Mouse (Mus musculus): ENCODE data around the gene Cpt1b. TPM values are rescaled to one million over a fixed set of nuclear protein-coding genes. Genes with fewer than 3 reads are reported as not detected.

Cpt1b gene
- polyA plus RNA-seq, 1 experiment = not detected

- WGBS = 17% methylated on average over 46 of the region's 46 CpGs
- TF ChIP-seq CTCF (IDR thresholded peaks at IDR 0.05; ENCODE audit: insufficient read depth, low read depth, low read length) (no peak), POLR2A (IDR thresholded peaks at IDR 0.05; ENCODE audit: insufficient read depth, low read depth, low read length) (no peak)
- H3K4me3 ChIP-seq (ENCODE audit: insufficient read depth, low read depth, low read length) = peak overlapping the region; percentile 33
- H3K27ac ChIP-seq (ENCODE audit: insufficient read depth, low read depth, low read length) = no peak overlapping the region
- H3K4me1 ChIP-seq (ENCODE audit: control insufficient read depth, insufficient read depth, low read length) = peaks cover 25% of the 10 kb centered on the region
Observed at GRCm38 (mm10) chr15:89377938-89378828, 47.5 kb downstream of the Cpt1b start.

- Histone ChIP-seq H3K4me3 (ENCODE audit: insufficient read depth, low read depth, low read length) (no peak overlapping the region), H3K27ac (ENCODE audit: insufficient read depth, low read depth, low read length) (no peak overlapping the region), H3K4me1 (ENCODE audit: control insufficient read depth, insufficient read depth, low read length) (peaks cover 32% of the 10 kb centered on the region)
- WGBS = 8% methylated on average over 18 of the region's 18 CpGs
- no peak for TF ChIP-seq CTCF (IDR thresholded peaks at IDR 0.05; ENCODE audit: insufficient read depth, low read depth, low read length)
Observed at GRCm38 (mm10) chr15:89377362-89377761, 48.3 kb downstream of the Cpt1b start.

DNA sequence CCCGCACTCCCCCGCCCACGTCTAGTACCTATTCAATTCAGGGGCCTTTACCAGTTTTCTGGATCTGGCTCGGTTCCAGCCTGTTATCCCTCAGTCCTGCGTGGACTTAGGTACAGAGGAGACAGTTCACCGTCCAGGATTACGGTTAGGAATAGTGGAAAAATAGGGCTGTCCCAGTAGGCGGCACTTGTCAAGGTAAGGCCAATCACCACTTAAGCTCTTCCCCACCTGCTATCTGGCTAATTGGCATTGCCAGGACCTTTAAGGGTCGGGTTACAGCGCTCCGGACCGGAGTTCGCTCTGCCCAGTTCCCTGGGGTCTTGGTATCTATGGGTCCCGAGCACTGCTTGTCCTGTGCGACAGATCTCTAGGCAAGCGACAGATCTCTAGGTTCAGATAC, 48.7 kb downstream of the Cpt1b start, which contains the start of gene Tymp:
Tymp (minus strand) TSS at position 83 of the 400 bp plus-strand sequence.
- H3K4me3 ChIP-seq (ENCODE audit: insufficient read depth, low read depth, low read length) = no peak within 1 kb of the TSS
- 30% methylated on average over 16 of the region's 16 CpGs for WGBS

GRCm38 (mm10) chr15:89376040-89376439, 49.6 kb downstream of the Cpt1b start:
- 85% methylated on average over 7 of the region's 7 CpGs for WGBS
- Histone ChIP-seq H3K4me1 (ENCODE audit: control insufficient read depth, insufficient read depth, low read length) (peaks cover 34% of the 10 kb centered on the region), H3K27ac (ENCODE audit: insufficient read depth, low read depth, low read length) (no peak overlapping the region), H3K4me3 (ENCODE audit: insufficient read depth, low read depth, low read length) (no peak overlapping the region)
- TF ChIP-seq POLR2A (IDR thresholded peaks at IDR 0.05; ENCODE audit: insufficient read depth, low read depth, low read length) (no peak), CTCF (IDR thresholded peaks at IDR 0.05; ENCODE audit: insufficient read depth, low read depth, low read length) (no peak)

More for the DNA sequence above, 48.7 kb downstream of the Cpt1b start, which contains the start of gene Tymp:
- TF ChIP-seq POLR2A (IDR thresholded peaks at IDR 0.05; ENCODE audit: insufficient read depth, low read depth, low read length) (no peak), CTCF (IDR thresholded peaks at IDR 0.05; ENCODE audit: insufficient read depth, low read depth, low read length) (no peak)
- Histone ChIP-seq H3K4me1 (ENCODE audit: control insufficient read depth, insufficient read depth, low read length) (peaks cover 34% of the 10 kb centered on the region), H3K27ac (ENCODE audit: insufficient read depth, low read depth, low read length) (no peak within 1 kb of the TSS)

- no peak overlapping the region for H3K4me3 ChIP-seq (ENCODE audit: insufficient read depth, low read depth, low read length)
- H3K4me1 ChIP-seq (ENCODE audit: control insufficient read depth, insufficient read depth, low read length) = peaks cover 34% of the 10 kb centered on the region
- 94% methylated on average over 17 of the region's 17 CpGs for whole genome bisulfite sequencing
- no peak for TF ChIP-seq POLR2A (IDR thresholded peaks at IDR 0.05; ENCODE audit: insufficient read depth, low read depth, low read length)
- TF ChIP-seq CTCF (IDR thresholded peaks at IDR 0.05; ENCODE audit: insufficient read depth, low read depth, low read length) = no peak
- H3K27ac ChIP-seq (ENCODE audit: insufficient read depth, low read depth, low read length) = no peak overlapping the region
Observed at GRCm38 (mm10) chr15:89374801-89375534, 50.7 kb downstream of the Cpt1b start.

DNA sequence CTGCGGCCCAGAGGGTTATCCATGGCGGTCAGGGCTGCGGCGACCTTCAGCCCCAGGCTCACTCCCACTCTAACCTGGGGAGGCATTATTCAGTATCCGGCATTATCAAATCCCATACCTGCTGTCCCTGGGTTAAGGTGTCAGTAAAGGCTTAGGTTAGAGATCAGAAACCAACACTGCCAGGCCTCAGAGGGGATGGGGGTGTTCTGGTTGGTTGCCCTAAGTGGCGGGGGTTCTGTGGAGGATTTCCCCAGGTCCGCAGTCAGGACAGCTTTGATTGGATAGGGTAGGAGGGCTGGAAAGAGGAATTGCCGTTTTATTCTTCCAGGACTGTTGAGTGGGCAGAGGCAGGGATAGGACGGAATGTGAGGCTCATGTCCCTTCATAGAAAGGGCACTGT, 51.3 kb downstream of the Cpt1b start:
- Histone ChIP-seq H3K27ac (ENCODE audit: insufficient read depth, low read depth, low read length) (peak overlapping the region; percentile 6; the same call in 1 of the 2 replicates), H3K4me1 (ENCODE audit: control insufficient read depth, insufficient read depth, low read length) (peaks cover 34% of the 10 kb centered on the region), H3K4me3 (ENCODE audit: insufficient read depth, low read depth, low read length) (peak overlapping the region; percentile 83)
- 48% methylated on average over 9 of the region's 9 CpGs for WGBS
- TF ChIP-seq CTCF (IDR thresholded peaks at IDR 0.05; ENCODE audit: insufficient read depth, low read depth, low read length) (no peak), POLR2A (IDR thresholded peaks at IDR 0.05; ENCODE audit: insufficient read depth, low read depth, low read length) (no peak)

DNA sequence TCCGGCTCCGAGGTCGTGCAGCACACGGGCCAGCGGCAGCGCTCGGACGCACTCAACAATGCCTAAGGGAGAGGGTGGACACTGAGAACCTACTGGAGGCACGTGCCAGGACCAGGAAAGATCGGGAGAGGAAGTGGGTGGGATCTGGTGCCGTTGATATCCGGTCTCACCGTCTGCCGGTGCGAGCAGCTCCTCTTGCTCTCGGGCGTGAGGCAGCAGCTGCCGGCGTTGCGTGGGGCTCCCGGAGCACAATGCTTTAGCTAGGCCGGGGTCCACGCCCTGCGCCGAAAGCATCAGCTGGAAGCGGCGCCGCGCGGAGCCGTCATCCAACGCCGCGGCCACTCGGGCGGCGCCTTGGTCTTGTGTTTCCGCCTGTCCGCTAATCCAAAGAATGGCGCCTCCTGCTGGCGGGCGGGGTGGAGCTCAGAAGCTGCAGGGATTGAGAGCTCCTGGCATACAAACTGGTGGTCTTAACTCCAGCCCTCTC, 51.9 kb downstream of the Cpt1b start, which contains the start of gene Sco2:
Sco2 (minus strand) TSS at position 85 of the 487 bp plus-strand sequence.
- WGBS = 2% methylated on average over 42 of the region's 42 CpGs
- H3K27ac ChIP-seq (ENCODE audit: insufficient read depth, low read depth, low read length) = peak within 1 kb of the TSS; percentile 85
- peaks cover 29% of the 10 kb centered on the region for H3K4me1 ChIP-seq (ENCODE audit: control insufficient read depth, insufficient read depth, low read length)
- TF ChIP-seq POLR2A (IDR thresholded peaks at IDR 0.05; ENCODE audit: insufficient read depth, low read depth, low read length) = 0 out of 2 replicates have a peak, but pooled peaks have one; percentile 45
- peak; percentile 96 for TF ChIP-seq CTCF (IDR thresholded peaks at IDR 0.05; ENCODE audit: insufficient read depth, low read depth, low read length)
- H3K4me3 ChIP-seq (ENCODE audit: insufficient read depth, low read depth, low read length) = peak within 1 kb of the TSS; percentile 83

GRCm38 (mm10) chr15:89373027-89373761, 52.5 kb downstream of the Cpt1b start:
- H3K4me1 ChIP-seq (ENCODE audit: control insufficient read depth, insufficient read depth, low read length) = peaks cover 23% of the 10 kb centered on the region
- peak overlapping the region; percentile 83 for H3K4me3 ChIP-seq (ENCODE audit: insufficient read depth, low read depth, low read length)
- TF ChIP-seq CTCF (IDR thresholded peaks at IDR 0.05; ENCODE audit: insufficient read depth, low read depth, low read length) (peak; percentile 56), POLR2A (IDR thresholded peaks at IDR 0.05; ENCODE audit: insufficient read depth, low read depth, low read length) (no peak; the same call in 1 of the 2 replicates)
- peak overlapping the region; percentile 85 for H3K27ac ChIP-seq (ENCODE audit: insufficient read depth, low read depth, low read length)
- 1% methylated on average over 35 of the region's 35 CpGs for WGBS

Measured in olfactory bulb, adult 2 months (tissue).